Mouse (Mus musculus): ENCODE data around the gene Dach1. TPM values are rescaled to one million over a fixed set of nuclear protein-coding genes. Genes with fewer than 3 reads are reported as not detected.
A peak's percentile ranks its signal among the peaks of the same experiment; 100 is the strongest.

Dach1 gene
- 12.9 and 16.9 TPM in 2 replicates for total RNA-seq (2014; fragmentation: Nextera tagmentation)
- total RNA-seq (2017) = 7.1 and 9.9 TPM in 2 replicates

- peak; percentile 29 for ATAC-seq (replicated peaks; ENCODE audit: poor library complexity, severe bottlenecking)
Measured at GRCm38 (mm10) chr14:98169421-98170076, at the start of gene Dach1. Dach1 (minus strand) TSS chr14:98169765.

GRCm38 (mm10) chr14:98200089-98200488 is 30.5 kb upstream of the Dach1 start:
- ATAC-seq (replicated peaks; ENCODE audit: poor library complexity, severe bottlenecking) = peak; percentile 69

GRCm38 (mm10) chr14:98181545-98181944 is 12.0 kb upstream of the Dach1 start:
- ATAC-seq (replicated peaks; ENCODE audit: poor library complexity, severe bottlenecking) = peak; percentile 62; the same call in 1 of the 2 replicates

- ATAC-seq (replicated peaks; ENCODE audit: poor library complexity, severe bottlenecking) = no peak
Measured at GRCm38 (mm10) chr14:98173831-98174230, 4.3 kb upstream of the Dach1 start.

GRCm38 (mm10) chr14:98172394-98172905 is 2.9 kb upstream of the Dach1 start:
- no peak for ATAC-seq (replicated peaks; ENCODE audit: poor library complexity, severe bottlenecking)

- no peak for ATAC-seq (replicated peaks; ENCODE audit: poor library complexity, severe bottlenecking)
Measured at GRCm38 (mm10) chr14:98171861-98172260, 2.3 kb upstream of the Dach1 start.

GRCm38 (mm10) chr14:98168908-98169401 is 610 bp downstream of the Dach1 start:
- peak; percentile 57 for ATAC-seq (replicated peaks; ENCODE audit: poor library complexity, severe bottlenecking)

GRCm38 (mm10) chr14:98168039-98168907 is 1.3 kb downstream of the Dach1 start:
- ATAC-seq (replicated peaks; ENCODE audit: poor library complexity, severe bottlenecking) = peak; percentile 31

GRCm38 (mm10) chr14:98167186-98168038 is 2.2 kb downstream of the Dach1 start:
- peak; percentile 57 for ATAC-seq (replicated peaks; ENCODE audit: poor library complexity, severe bottlenecking)

- no peak for ATAC-seq (replicated peaks; ENCODE audit: poor library complexity, severe bottlenecking)
Measured at GRCm38 (mm10) chr14:98166318-98166976, 3.1 kb downstream of the Dach1 start.

GRCm38 (mm10) chr14:98156753-98157152 is 12.8 kb downstream of the Dach1 start:
- ATAC-seq (replicated peaks; ENCODE audit: poor library complexity, severe bottlenecking) = no peak

GRCm38 (mm10) chr14:98155725-98156392 is 13.7 kb downstream of the Dach1 start:
- ATAC-seq (replicated peaks; ENCODE audit: poor library complexity, severe bottlenecking) = no peak

GRCm38 (mm10) chr14:98154832-98155422 is 14.6 kb downstream of the Dach1 start:
- no peak for ATAC-seq (replicated peaks; ENCODE audit: poor library complexity, severe bottlenecking)

- ATAC-seq (replicated peaks; ENCODE audit: poor library complexity, severe bottlenecking) = no peak
Measured at GRCm38 (mm10) chr14:98141758-98142157, 27.8 kb downstream of the Dach1 start.

- no peak for ATAC-seq (replicated peaks; ENCODE audit: poor library complexity, severe bottlenecking)
Measured at GRCm38 (mm10) chr14:98138873-98139665, 30.5 kb downstream of the Dach1 start.

- no peak for ATAC-seq (replicated peaks; ENCODE audit: poor library complexity, severe bottlenecking)
Measured at GRCm38 (mm10) chr14:98134546-98134945, 35.0 kb downstream of the Dach1 start.

GRCm38 (mm10) chr14:98123032-98123431 is 46.5 kb downstream of the Dach1 start:
- no peak for ATAC-seq (replicated peaks; ENCODE audit: poor library complexity, severe bottlenecking)

- peak; percentile 89 for ATAC-seq (replicated peaks; ENCODE audit: poor library complexity, severe bottlenecking)
Measured at GRCm38 (mm10) chr14:98116627-98117026, 52.9 kb downstream of the Dach1 start.

All from granulocyte monocyte progenitor cell, adult 5-6 weeks (primary cell).